Mouse (Mus musculus) neural tube, embryonic 15.5 days (tissue): ENCODE data around the gene Acvr2b. TPM values are rescaled to one million over a fixed set of nuclear protein-coding genes. Genes with fewer than 3 reads are reported as not detected.

ENCODE experiments used
- ATAC-seq: fragments of 200-750 bp; cut with Nextera tagmentation; 2 replicates; pipeline ENCODE4 v1.8.0; 2017; ENCODE audit warnings: mild to moderate bottlenecking, moderate TSS enrichment, moderate library complexity; ENCODE audit not compliant: low FRiP score
- H3K27ac ChIP-seq: fragments of 300-500 bp; sonication (generic); replicated peaks from 2 replicates; pipeline ENCODE4 v1.5.1; 2015; ENCODE audit warnings: mild to moderate bottlenecking, inconsistent platforms
- H3K27me3 ChIP-seq: fragments of 300-500 bp; sonication (generic); replicated peaks from 2 replicates; pipeline ENCODE4 v1.6.1; 2015; ENCODE audit warnings: inconsistent platforms
- H3K36me3 ChIP-seq: fragments of 300-500 bp; sonication (generic); 2 replicates; pipeline ENCODE4 v1.6.1; 2015; ENCODE audit warnings: inconsistent platforms
- H3K4me1 ChIP-seq: fragments of 300-500 bp; sonication (generic); 2 replicates; pipeline ENCODE4 v1.6.1; 2015; ENCODE audit warnings: inconsistent platforms
- H3K4me2 ChIP-seq: fragments of 300-500 bp; sonication (generic); 2 replicates; pipeline ENCODE4 v1.6.1; 2015; ENCODE audit warnings: inconsistent platforms, mild to moderate bottlenecking, moderate library complexity
- H3K4me3 ChIP-seq: fragments of 300-500 bp; sonication (generic); replicated peaks from 2 replicates; pipeline ENCODE4 v1.5.1; 2015; ENCODE audit warnings: mild to moderate bottlenecking, inconsistent platforms
- H3K9ac ChIP-seq: fragments of 300-500 bp; sonication (generic); replicated peaks from 2 replicates; pipeline ENCODE4 v1.6.1; 2015; ENCODE audit warnings: mild to moderate bottlenecking, inconsistent platforms
- H3K9me3 ChIP-seq: fragments of 300-500 bp; sonication (generic); replicated peaks from 2 replicates; pipeline ENCODE4 v1.6.1; 2016; ENCODE audit warnings: inconsistent platforms
- WGBS: fragments of 180-500 bp; shearing (Covaris S2); methylation state at CpG from one replicate; pipeline ENCODE4 v1.1.7; 2015; ENCODE audit warnings: mixed read lengths; 5-methylcytosine and 5-hydroxymethylcytosine counted together
- polyA plus RNA-seq: library from polyadenylated mRNA; unstranded; fragments of >200 nt; fragmentation: Nextera tagmentation; extraction: Ambion mirVana; gene quantifications from 2 replicates; pipeline ENCODE4 v1.2.1, GENCODE M21; 2015

Acvr2b gene
- polyA plus RNA-seq, 1 experiment from 2014 or later = 43.2 TPM

DNA sequence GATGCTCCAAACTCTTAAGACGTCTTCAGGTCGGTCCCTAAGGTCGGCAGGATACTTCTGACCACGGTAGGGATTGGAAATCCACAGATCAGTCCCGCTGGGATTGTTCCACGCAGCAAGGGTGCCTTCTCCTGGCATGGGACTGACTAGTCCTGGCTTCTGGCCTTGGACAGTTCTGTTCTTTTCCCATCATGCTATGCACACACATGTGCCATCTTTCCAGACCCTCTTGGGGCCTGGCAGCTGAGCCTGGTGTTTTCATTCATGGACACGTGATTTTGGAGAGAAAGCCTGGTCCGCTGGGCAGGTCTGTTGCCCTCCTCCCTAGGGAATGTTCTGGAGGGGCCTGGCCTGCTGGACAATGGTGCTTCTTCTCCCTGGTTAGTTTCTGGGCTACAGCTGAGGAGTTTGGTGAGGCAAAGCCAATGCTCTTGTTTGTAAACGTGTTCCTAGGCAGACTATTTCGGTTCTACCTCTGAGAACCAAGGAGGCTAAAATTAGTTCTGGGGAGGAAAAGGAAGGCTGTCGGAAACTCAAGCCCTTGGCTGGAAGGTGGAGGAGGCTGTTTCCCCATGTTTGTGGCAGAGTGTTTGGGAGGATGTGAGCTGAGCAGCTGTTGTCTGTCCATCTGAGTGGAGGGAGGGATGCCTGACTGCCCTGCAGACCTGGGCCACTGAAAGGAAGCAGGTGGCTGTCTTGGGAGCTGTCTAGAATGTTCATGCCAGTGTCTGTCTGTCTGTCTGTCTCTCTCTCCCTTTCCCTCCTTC lies 7.2 kb downstream of the Acvr2b start:
- Histone ChIP-seq H3K27me3 (no peaks in the 10 kb centered on the region), H3K9ac (no peak overlapping the region), H3K4me2 (no peak overlapping the region), H3K36me3 (no peaks in the 10 kb centered on the region; the same call in 1 of the 2 replicates), H3K9me3 (no peaks in the 10 kb centered on the region), H3K4me3 (no peak overlapping the region), H3K27ac (no peak overlapping the region), H3K4me1 (peaks cover 42% of the 10 kb centered on the region)
- 86% methylated on average over 11 of the region's 11 CpGs for WGBS
- no peak for ATAC-seq

DNA sequence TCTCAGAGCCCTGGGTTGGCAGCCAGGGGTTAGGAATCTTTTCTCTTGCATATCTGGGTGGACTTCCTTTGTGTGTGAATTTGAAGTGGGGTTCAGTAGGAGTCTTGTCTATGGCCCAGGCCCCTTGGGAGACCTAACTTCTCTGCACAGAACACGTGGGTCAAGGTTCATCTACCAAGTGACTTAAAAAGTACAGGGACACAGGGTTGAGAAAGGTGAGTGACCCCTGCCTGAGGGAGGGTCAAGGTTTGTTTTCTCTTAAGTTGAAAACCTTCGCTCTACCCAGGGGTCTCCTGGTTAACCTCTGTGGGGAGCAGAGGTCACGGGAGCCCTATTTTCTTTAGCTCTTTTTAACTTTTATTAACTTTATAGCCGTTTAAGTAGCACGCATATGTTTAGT lies 7.9 kb downstream of the Acvr2b start:
- H3K4me3 ChIP-seq = no peak overlapping the region
- no peaks in the 10 kb centered on the region for H3K27me3 ChIP-seq
- no peak overlapping the region for H3K27ac ChIP-seq
- no peak overlapping the region for H3K4me2 ChIP-seq
- H3K4me1 ChIP-seq = peaks cover 34% of the 10 kb centered on the region
- no peaks in the 10 kb centered on the region; the same call in 1 of the 2 replicates for H3K36me3 ChIP-seq
- H3K9me3 ChIP-seq = no peaks in the 10 kb centered on the region
- 91% methylated on average over 5 of the region's 5 CpGs for WGBS
- no peak for ATAC-seq
- no peak overlapping the region for H3K9ac ChIP-seq

DNA sequence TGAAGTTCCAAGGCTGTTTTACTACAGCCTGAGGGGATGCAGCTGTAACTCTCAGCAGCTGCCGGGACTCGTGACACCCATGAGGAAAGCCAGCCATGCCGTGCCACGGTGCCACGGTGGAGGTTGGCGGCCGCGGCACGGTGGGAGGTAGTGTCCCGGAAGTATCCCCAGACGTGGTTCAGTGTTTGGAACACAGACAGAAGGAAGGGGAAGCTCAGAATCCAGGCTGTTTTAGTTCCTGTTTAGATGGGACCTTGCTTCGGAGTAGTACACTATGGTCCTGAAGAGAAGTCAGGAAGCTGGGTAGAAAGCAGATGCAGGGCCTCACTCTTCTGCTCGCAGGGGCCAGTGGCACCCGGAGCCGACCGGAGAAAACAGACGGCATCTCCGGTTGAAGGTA lies 16.1 kb downstream of the Acvr2b start:
- WGBS = 62% methylated on average over 18 of the region's 18 CpGs
- H3K4me3 ChIP-seq = no peak overlapping the region
- no peaks in the 10 kb centered on the region for H3K36me3 ChIP-seq
- no peak overlapping the region for H3K4me2 ChIP-seq
- peaks cover 34% of the 10 kb centered on the region for H3K4me1 ChIP-seq
- no peaks in the 10 kb centered on the region for H3K9me3 ChIP-seq
- no peaks in the 10 kb centered on the region for H3K27me3 ChIP-seq
- ATAC-seq = no peak
- no peak overlapping the region for H3K9ac ChIP-seq
- H3K27ac ChIP-seq = 0 out of 2 replicates have a peak overlapping the region, but pooled peaks have one; percentile 33

DNA sequence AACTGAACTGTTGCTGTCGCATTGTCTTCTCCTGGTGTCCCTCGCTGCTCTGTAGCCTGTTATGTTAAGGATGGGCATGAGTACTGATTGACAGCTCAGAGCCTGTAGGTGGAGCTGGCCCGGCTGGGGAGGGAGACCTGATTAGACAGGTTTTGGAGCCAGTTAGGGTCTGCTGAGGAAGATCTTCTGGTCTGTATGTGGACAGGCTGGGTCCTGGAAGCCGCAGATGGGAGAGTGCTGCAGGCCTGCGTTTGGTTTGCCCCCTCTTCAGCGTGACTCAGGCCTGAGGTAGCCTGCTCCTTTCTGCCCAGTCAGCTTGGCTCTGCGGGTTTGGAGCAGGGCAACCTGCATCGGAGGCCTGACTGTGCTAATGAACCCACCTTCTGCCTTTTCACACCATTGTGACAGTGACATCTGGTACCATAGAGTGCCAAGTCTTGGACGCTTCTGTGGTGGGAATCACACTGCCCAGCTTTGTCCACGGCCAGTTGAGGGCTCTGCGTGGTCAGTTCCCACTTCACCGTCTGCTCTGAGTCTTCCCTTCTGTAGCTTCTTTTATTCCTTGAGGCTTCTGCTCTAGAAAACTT lies 18.0 kb downstream of the Acvr2b start:
- H3K27me3 ChIP-seq = no peaks in the 10 kb centered on the region
- no peaks in the 10 kb centered on the region for H3K36me3 ChIP-seq
- no peaks in the 10 kb centered on the region for H3K9me3 ChIP-seq
- peaks cover 47% of the 10 kb centered on the region for H3K4me1 ChIP-seq
- H3K4me3 ChIP-seq = no peak overlapping the region
- H3K9ac ChIP-seq = no peak overlapping the region
- no peak for ATAC-seq
- no peak overlapping the region for H3K27ac ChIP-seq
- no peak overlapping the region for H3K4me2 ChIP-seq
- WGBS = 78% methylated on average over 12 of the region's 12 CpGs

DNA sequence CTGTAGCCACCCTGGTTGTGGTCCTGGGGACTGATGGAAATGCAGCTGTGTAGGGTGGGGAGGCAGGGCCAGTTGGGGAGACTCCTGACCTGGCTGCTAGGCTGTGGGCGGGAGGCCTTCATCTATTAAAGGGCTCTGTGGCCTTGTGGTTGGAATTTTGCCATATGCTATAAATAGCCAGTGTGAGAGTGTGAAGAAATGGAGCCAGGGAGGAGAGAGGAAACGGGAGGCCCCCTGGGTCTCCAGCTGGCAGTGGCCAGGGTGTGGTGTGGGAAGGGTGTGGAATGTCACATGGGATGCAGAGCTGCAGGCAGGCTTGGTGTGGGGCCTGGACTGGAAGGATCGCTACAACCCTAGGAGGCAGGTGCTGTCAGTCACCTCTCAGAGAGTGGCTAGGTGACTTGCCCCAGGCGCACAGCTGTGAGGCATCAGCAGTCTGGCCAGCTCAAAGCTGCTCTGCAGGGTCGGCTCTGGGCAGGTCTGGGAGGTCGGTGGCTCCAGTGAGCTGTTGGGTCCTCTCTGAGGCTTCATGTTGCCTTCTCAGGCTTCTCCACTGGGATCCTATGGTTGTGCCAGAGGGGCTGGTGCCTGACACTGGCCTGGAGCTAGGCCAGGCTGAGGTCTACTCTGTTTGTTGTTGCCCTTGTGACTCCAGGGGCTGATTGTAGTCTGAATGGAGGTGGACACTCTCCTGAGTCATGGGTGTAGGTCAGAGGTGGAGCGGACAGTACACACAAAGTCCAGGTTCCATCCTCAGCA lies 23.5 kb downstream of the Acvr2b start:
- Histone ChIP-seq H3K36me3 (peaks cover 16% of the 10 kb centered on the region), H3K4me1 (peaks cover 42% of the 10 kb centered on the region), H3K27me3 (no peaks in the 10 kb centered on the region), H3K27ac (peak overlapping the region; percentile 51; the same call in 1 of the 2 replicates), H3K4me2 (no peak overlapping the region), H3K9me3 (no peaks in the 10 kb centered on the region), H3K9ac (no peak overlapping the region), H3K4me3 (no peak overlapping the region)
- 59% methylated on average over 7 of the region's 7 CpGs for WGBS
- ATAC-seq = 0 out of 2 replicates have a peak, but pooled peaks have one; percentile 26

DNA sequence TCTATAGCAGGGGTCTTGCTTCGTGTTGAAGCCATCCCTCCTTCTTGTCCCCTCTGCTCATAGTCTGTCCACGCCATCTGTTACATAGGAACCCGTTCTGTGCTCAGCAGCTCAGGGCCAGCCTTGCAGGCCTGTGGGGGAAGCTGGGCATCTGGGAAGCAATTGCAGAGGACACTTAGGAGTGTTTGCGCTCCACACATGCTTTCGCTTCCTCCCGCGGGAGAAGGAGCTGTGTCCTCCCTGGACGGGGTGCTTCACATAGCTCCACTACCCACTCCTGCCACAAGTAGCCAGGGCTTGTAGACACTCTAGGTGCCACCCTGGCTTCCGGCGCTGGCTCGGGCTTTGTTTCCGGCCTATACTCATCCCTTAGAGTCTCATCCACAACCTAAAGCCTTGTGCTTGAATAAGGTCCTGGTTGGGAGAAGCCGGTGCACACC lies 24.1 kb downstream of the Acvr2b start:
- H3K9me3 ChIP-seq = no peaks in the 10 kb centered on the region
- no peak for ATAC-seq
- no peak overlapping the region for H3K9ac ChIP-seq
- peaks cover 36% of the 10 kb centered on the region for H3K4me1 ChIP-seq
- WGBS = 87% methylated on average over 13 of the region's 13 CpGs
- no peak overlapping the region for H3K4me2 ChIP-seq
- peaks cover 19% of the 10 kb centered on the region for H3K36me3 ChIP-seq
- H3K27ac ChIP-seq = no peak overlapping the region
- H3K4me3 ChIP-seq = no peak overlapping the region
- H3K27me3 ChIP-seq = no peaks in the 10 kb centered on the region

DNA sequence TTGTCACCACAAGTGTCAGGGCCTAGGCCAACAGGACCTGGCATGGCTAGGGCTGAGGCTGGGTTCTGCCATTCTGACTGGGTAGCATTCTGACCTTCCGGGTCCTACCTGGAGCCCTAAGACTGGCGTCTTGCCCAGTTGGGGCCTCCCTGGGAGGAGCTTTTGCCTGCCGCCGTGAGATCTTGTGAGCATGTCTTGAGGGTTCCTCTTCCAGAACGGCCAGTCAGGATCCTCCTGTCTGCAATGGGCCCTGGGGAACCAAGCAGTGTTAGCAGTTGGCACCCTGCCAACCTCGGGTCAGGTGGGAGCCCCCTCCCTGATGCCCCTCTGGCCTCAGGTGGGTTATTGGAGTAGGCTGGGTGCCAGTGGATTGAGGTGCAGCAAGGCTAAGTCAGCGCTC lies 24.6 kb downstream of the Acvr2b start:
- no peak overlapping the region for H3K9ac ChIP-seq
- peaks cover 36% of the 10 kb centered on the region for H3K4me1 ChIP-seq
- H3K4me3 ChIP-seq = no peak overlapping the region
- H3K9me3 ChIP-seq = no peaks in the 10 kb centered on the region
- ATAC-seq = no peak
- no peaks in the 10 kb centered on the region for H3K27me3 ChIP-seq
- 73% methylated on average over 7 of the region's 7 CpGs for WGBS
- H3K27ac ChIP-seq = no peak overlapping the region
- H3K4me2 ChIP-seq = no peak overlapping the region
- peaks cover 24% of the 10 kb centered on the region for H3K36me3 ChIP-seq

DNA sequence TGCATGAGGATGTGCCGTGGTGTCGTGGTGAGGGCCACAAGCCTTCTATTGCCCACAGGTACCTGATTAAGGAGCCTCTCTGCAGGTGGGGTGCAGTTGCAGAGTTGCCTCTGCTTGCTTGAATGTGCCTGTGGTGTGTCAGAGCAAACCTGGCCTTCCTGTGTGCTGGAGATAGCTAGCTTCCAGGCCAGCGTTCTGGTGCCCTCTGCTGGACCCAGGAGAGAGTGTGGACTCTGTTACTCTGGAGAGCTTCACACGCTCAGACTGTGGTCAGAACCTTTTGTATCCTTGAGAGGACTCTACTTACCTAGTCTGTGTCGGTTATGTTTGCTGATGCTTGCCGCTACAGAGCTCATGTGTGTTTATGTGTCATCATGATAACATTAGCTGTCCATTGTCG lies 28.4 kb downstream of the Acvr2b start:
- 54% methylated on average over 7 of the region's 7 CpGs for WGBS
- peaks cover 13% of the 10 kb centered on the region for H3K4me1 ChIP-seq
- H3K9me3 ChIP-seq = no peaks in the 10 kb centered on the region
- H3K36me3 ChIP-seq = peaks cover 58% of the 10 kb centered on the region
- H3K27ac ChIP-seq = no peak overlapping the region
- no peak overlapping the region for H3K4me3 ChIP-seq
- no peak overlapping the region for H3K4me2 ChIP-seq
- H3K9ac ChIP-seq = no peak overlapping the region
- peak; percentile 68; the same call in 1 of the 2 replicates for ATAC-seq
- no peaks in the 10 kb centered on the region for H3K27me3 ChIP-seq

DNA sequence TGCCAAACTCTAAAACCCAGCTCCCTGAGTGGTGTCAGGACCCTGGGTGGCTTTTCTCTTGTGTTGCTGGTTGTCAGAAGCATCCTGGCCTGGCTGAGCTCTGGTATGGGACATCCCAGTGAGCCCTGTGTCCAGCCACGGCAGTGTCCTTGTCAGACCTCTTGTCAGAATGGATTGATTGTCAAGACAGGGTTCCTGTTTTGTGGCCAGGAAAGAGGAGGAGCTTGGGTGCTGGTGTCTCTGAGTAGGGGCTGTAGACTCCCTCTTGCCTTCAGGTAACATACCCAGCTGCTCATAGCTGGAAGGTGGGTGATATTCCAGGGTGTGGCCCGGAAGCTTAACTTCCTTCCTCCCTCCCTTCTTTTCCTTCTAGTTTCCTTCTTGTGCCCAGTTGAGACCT lies 33.9 kb downstream of the Acvr2b start:
- H3K36me3 ChIP-seq = peaks cover 73% of the 10 kb centered on the region

DNA sequence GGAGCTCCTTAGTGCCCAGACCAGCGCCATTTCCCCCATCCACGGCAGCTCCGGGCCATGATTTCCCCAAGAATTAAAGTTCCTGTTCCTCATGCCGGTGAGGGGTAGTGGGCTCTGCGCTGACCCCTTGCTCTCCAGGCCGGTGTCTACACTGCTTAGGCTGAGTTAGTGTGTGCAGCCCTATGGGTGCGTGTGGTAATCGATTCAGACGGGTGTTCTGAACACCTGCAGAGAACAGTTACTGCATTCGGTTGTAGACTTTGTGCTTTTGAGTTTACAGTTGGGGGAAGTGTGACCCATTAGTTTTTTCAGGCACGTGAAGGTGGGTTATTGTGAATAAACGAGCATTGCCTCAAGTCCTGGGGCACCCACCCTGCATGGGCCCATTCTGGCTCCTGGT lies 36.1 kb downstream of the Acvr2b start:
- no peaks in the 10 kb centered on the region for H3K27me3 ChIP-seq
- no peaks in the 10 kb centered on the region for H3K4me1 ChIP-seq
- no peak overlapping the region for H3K27ac ChIP-seq
- H3K9ac ChIP-seq = no peak overlapping the region
- H3K36me3 ChIP-seq = peaks cover 55% of the 10 kb centered on the region
- no peak overlapping the region for H3K4me3 ChIP-seq
- H3K4me2 ChIP-seq = no peak overlapping the region
- H3K9me3 ChIP-seq = no peaks in the 10 kb centered on the region
- WGBS = 90% methylated on average over 12 of the region's 12 CpGs
- no peak for ATAC-seq

More for the DNA sequence above, 33.9 kb downstream of the Acvr2b start:
- Histone ChIP-seq H3K4me2 (no peak overlapping the region), H3K27me3 (no peaks in the 10 kb centered on the region), H3K4me1 (no peaks in the 10 kb centered on the region), H3K4me3 (no peak overlapping the region), H3K9me3 (no peaks in the 10 kb centered on the region), H3K9ac (no peak overlapping the region), H3K27ac (no peak overlapping the region)
- 76% methylated on average over 2 of the region's 2 CpGs for WGBS
- no peak for ATAC-seq

DNA sequence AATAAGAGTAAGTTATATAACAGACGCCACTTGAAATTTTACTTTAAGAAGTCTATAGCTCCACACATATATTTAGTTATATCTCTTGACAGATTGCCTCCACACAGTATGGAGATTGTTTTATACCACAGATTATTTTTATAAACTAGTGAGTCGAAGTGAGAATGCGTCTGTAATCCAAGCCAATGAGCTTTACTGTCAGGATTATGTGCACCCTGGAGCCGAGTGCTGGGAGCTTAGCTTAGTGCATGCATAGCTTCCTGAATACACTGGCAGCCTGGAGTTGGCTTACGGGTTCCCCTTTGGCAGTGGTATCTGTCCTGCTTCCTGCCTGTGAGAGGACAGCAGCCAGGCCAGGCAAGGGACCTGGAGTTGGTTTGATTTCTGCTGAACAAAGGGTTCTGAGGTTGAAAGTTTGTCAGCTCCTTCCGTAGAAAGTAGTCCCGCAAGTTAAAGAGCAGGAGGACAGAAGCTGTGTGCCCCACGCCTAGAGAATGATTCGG lies 36.6 kb downstream of the Acvr2b start:
- Histone ChIP-seq H3K4me3 (no peak overlapping the region), H3K4me1 (no peaks in the 10 kb centered on the region), H3K27me3 (no peaks in the 10 kb centered on the region), H3K36me3 (peaks cover 52% of the 10 kb centered on the region), H3K9ac (no peak overlapping the region), H3K9me3 (no peaks in the 10 kb centered on the region), H3K4me2 (no peak overlapping the region), H3K27ac (no peak overlapping the region)
- ATAC-seq = no peak
- WGBS = 93% methylated on average over 9 of the region's 9 CpGs
